Mouse (Mus musculus) layer of hippocampus, adult 2 months (tissue): ENCODE data around the gene Por. TPM values are rescaled to one million over a fixed set of nuclear protein-coding genes. Genes with fewer than 3 reads are reported as not detected.

ENCODE experiments used
- DNase-seq, 2 experiments: peaks; one replicate each; pipeline ENCODE4 v3.0.0; 2022; ENCODE audit warnings: low spot score in 2 of 2
- H3K27ac ChIP-seq: fragments of 200-600 bp; 2 replicates; pipeline ENCODE4 v1.8.1; 2022
- H3K4me3 ChIP-seq: fragments of 200-600 bp; 2 replicates; pipeline ENCODE4 v1.8.1; 2022; ENCODE audit warnings: mild to moderate bottlenecking
- CTCF ChIP-seq: fragments of 200-600 bp; conservative IDR thresholded peaks from 2 replicates; pipeline ENCODE4 v1.8.1; 2022; ENCODE audit warnings: antibody characterized with exemption, mild to moderate bottlenecking, moderate library complexity
- total RNA-seq, 2 experiments: library from RNA; stranded (reverse); gene quantifications; 2 replicates each; pipeline ENCODE4 v1.2.3; 2021

Gene Por
- total RNA-seq, 2 experiments from 2014 or later: 103 to 112 TPM

GRCm38 (mm10) chr5:135660535-135660934 lies 9.3 kb upstream of the Por start:
- no peak for TF ChIP-seq CTCF
- Histone ChIP-seq H3K27ac (no peak overlapping the region), H3K4me3 (no peak overlapping the region)
- DNase-seq: no peak

- no peak for DNase-seq
- TF ChIP-seq CTCF: no peak
- no peak overlapping the region for H3K27ac ChIP-seq
Observed at GRCm38 (mm10) chr5:135666890-135667289, 2.9 kb upstream of the Por start.

GRCm38 (mm10) chr5:135668071-135668470 lies 1.8 kb upstream of the Por start:
- no peak for DNase-seq
- no peak for TF ChIP-seq CTCF
- Histone ChIP-seq H3K4me3 (no peak overlapping the region), H3K27ac (no peak overlapping the region)

More at GRCm38 (mm10) chr5:135666890-135667289, 2.9 kb upstream of the Por start:
- no peak overlapping the region for H3K4me3 ChIP-seq

GRCm38 (mm10) chr5:135670881-135671280 lies 1.0 kb downstream of the Por start:
- H3K4me3 ChIP-seq: no peak overlapping the region
- H3K27ac ChIP-seq: no peak overlapping the region
- no peak for TF ChIP-seq CTCF
- no peak for DNase-seq

GRCm38 (mm10) chr5:135672509-135672908 lies 2.7 kb downstream of the Por start:
- TF ChIP-seq CTCF: no peak
- no peak for DNase-seq
- Histone ChIP-seq H3K4me3 (no peak overlapping the region), H3K27ac (no peak overlapping the region)

GRCm38 (mm10) chr5:135672980-135673379 lies 3.1 kb downstream of the Por start:
- Histone ChIP-seq H3K27ac (no peak overlapping the region), H3K4me3 (no peak overlapping the region)
- TF ChIP-seq CTCF: no peak
- DNase-seq: no peak

- H3K27ac ChIP-seq: peak overlapping the region; percentile 65; the same call in 1 of the 2 replicates
- no peak for DNase-seq
- TF ChIP-seq CTCF: no peak
Observed at GRCm38 (mm10) chr5:135674349-135674775, 4.5 kb downstream of the Por start.

GRCm38 (mm10) chr5:135674821-135675220 lies 5.0 kb downstream of the Por start:
- TF ChIP-seq CTCF: no peak
- H3K27ac ChIP-seq: peak overlapping the region; percentile 81
- H3K4me3 ChIP-seq: peak overlapping the region; percentile 41
- DNase-seq: peak; percentile 60 to 82

More at GRCm38 (mm10) chr5:135674349-135674775, 4.5 kb downstream of the Por start:
- H3K4me3 ChIP-seq: no peak overlapping the region

- Histone ChIP-seq H3K27ac (no peak overlapping the region), H3K4me3 (no peak overlapping the region)
- no peak for DNase-seq
- TF ChIP-seq CTCF: no peak
Observed at GRCm38 (mm10) chr5:135676696-135677095, 6.9 kb downstream of the Por start.

- no peak for DNase-seq
- no peak overlapping the region for H3K4me3 ChIP-seq
- no peak overlapping the region for H3K27ac ChIP-seq
- no peak for TF ChIP-seq CTCF
Observed at GRCm38 (mm10) chr5:135677251-135677650, 7.4 kb downstream of the Por start.

GRCm38 (mm10) chr5:135678481-135678880 lies 8.6 kb downstream of the Por start:
- Histone ChIP-seq H3K27ac (no peak overlapping the region), H3K4me3 (no peak overlapping the region)
- no peak for TF ChIP-seq CTCF
- no peak for DNase-seq

- Histone ChIP-seq H3K27ac (no peak overlapping the region), H3K4me3 (no peak overlapping the region)
- DNase-seq: no peak
- no peak for TF ChIP-seq CTCF
Observed at GRCm38 (mm10) chr5:135680967-135681545, 11.2 kb downstream of the Por start.

GRCm38 (mm10) chr5:135682009-135682408 lies 12.2 kb downstream of the Por start:
- H3K4me3 ChIP-seq: no peak overlapping the region
- H3K27ac ChIP-seq: no peak overlapping the region
- DNase-seq: no peak
- no peak for TF ChIP-seq CTCF

- TF ChIP-seq CTCF: no peak
- no peak for DNase-seq
- no peak overlapping the region for H3K4me3 ChIP-seq
- no peak overlapping the region for H3K27ac ChIP-seq
Observed at GRCm38 (mm10) chr5:135682942-135683570, 13.2 kb downstream of the Por start.
